Mouse (Mus musculus) monocyte, adult 5-6 weeks (primary cell): ENCODE results near the gene Cacna1g. TPM values are rescaled to one million over a fixed set of nuclear protein-coding genes. Genes with fewer than 3 reads are reported as not detected.

ENCODE experiments used
- ATAC-seq: fragments of 153-309, 156-312 bp; replicated peaks from 2 replicates; pipeline ENCODE4 v1.8.0; 2017; ENCODE audit warnings: mild to moderate bottlenecking; ENCODE audit not compliant: low TSS enrichment, insufficient number of reproducible peaks, severe bottlenecking, poor library complexity, low FRiP score
- total RNA-seq: library from RNA; stranded (forward); fragments of 200-1000, 200-491, 200-594 nt; gene quantifications from 3 replicates; pipeline ENCODE4 v1.2.3, GENCODE M21; 2017

Gene Cacna1g
- total RNA-seq, 1 experiment from 2014 or later = not detected

- no peak for ATAC-seq
Observed at GRCm38 (mm10) chr11:94455161-94455820, 18.7 kb downstream of the Cacna1g start.

DNA sequence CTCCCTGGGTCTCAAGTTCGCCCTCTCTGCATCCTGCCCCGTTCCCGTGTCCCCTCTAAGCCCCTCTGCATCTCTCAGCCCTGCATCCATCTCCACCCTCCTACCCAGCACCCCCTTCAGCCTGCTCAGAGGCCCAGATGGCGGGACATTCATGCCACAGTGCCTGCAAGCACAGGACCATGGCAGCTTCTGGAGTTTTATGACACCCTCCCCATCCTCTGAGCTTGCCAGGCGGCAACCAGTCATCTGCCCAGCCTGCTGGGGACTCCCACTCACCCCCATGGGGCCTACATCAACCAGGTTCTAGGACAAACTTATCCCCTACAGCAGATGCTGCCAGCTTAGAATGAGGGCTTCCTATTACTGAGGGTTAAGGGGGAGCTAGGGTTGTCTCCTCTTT is 19.2 kb downstream of the Cacna1g start:
- no peak for ATAC-seq

- no peak for ATAC-seq
Observed at GRCm38 (mm10) chr11:94451091-94451773, 22.8 kb downstream of the Cacna1g start.

DNA sequence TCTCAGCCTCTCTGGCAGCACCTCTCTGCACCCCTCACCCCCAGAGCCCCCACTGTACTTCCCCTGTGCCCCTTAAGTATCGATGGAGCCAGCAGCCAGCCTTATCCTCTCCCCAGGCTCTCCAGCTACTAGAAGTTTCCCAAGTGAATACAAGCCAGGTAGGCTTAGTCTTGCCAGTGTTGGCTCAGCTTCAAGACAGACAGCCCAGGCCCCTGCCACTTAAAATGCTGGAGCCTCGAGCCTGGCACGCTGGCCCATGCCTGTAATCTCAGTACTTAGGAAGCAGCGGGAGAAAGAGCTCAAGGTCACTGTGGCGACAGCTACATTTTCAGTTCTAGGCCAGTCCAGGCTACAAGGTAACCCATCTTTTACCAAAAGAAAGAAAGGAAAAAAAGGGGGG is 24.1 kb downstream of the Cacna1g start:
- no peak for ATAC-seq

- no peak for ATAC-seq
Observed at GRCm38 (mm10) chr11:94449239-94449638, 24.8 kb downstream of the Cacna1g start.

- no peak for ATAC-seq
Observed at GRCm38 (mm10) chr11:94447017-94447416, 27.0 kb downstream of the Cacna1g start.

DNA sequence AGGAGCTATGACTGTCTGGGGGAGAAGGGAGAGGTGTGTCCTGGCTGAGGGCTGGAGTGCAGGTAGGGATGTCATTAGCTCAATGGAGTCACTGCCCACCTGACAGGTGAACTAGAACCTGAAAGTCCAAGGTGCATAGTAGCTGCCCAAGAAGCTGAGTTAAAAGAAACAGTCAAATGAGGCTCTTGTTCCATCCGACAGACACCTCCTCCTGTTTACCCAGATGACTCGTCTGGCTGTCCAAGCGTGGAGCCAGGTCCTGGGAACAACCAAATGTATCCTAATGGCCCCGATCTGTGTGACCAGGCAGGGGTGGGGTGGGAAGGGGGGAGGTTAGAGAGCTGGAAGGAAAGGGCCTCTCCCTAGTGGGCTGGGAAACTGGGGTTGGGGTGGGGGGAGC is 28.7 kb downstream of the Cacna1g start:
- no peak for ATAC-seq

GRCm38 (mm10) chr11:94444829-94445228 is 29.2 kb downstream of the Cacna1g start:
- no peak for ATAC-seq

GRCm38 (mm10) chr11:94441752-94442151 is 32.2 kb downstream of the Cacna1g start:
- ATAC-seq = no peak

- no peak for ATAC-seq
Observed at GRCm38 (mm10) chr11:94441122-94441521, 32.9 kb downstream of the Cacna1g start.

DNA sequence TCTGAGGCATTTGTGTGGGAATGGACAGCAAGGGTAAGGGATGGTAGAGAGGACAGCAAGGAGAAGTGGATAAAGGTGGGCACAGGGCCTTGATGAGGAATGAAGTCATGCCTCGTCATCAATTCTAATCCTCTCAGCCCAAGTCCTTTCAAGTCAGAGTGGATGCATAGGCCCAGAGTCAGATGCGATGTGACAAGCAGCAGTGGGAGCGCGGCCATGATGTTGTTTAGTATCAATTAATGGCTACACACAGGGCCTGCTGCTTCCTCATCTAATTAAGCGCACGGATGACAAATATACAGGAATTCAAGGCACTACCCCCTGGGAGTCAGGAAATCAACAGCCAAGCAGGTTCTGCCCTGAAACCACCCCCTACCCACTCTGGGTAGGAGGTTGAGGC is 33.6 kb downstream of the Cacna1g start:
- no peak for ATAC-seq

- ATAC-seq = no peak
Observed at GRCm38 (mm10) chr11:94429011-94429651, 44.9 kb downstream of the Cacna1g start.

GRCm38 (mm10) chr11:94428091-94428835 is 45.7 kb downstream of the Cacna1g start:
- ATAC-seq = no peak

- no peak for ATAC-seq
Observed at GRCm38 (mm10) chr11:94425656-94426055, 48.3 kb downstream of the Cacna1g start.

GRCm38 (mm10) chr11:94425215-94425614 is 48.8 kb downstream of the Cacna1g start:
- no peak for ATAC-seq

GRCm38 (mm10) chr11:94424380-94424779 is 49.6 kb downstream of the Cacna1g start:
- ATAC-seq = no peak

GRCm38 (mm10) chr11:94423855-94424254 is 50.1 kb downstream of the Cacna1g start:
- ATAC-seq = no peak

- ATAC-seq = no peak
Observed at GRCm38 (mm10) chr11:94420991-94421390, 53.0 kb downstream of the Cacna1g start.

- ATAC-seq = no peak
Observed at GRCm38 (mm10) chr11:94420325-94420724, 53.7 kb downstream of the Cacna1g start.
